Mouse (Mus musculus): Measurements from ENCODE around the gene Cxcl17.
"Not testable (repeated sequence)": the region's sequence is repeated elsewhere in the genome, so short reads cannot be mapped to it uniquely, and the experiment has no call there.

Cxcl17 gene

GRCm38 (mm10) chr7:25426380-25426779 is 13.7 kb upstream of the Cxcl17 start:
- DNase-seq (ENCODE audit: low spot score in 2 of 2) = not testable (repeated sequence)

GRCm38 (mm10) chr7:25424429-25424828 is 11.7 kb upstream of the Cxcl17 start:
- peak; percentile 54 to 60 for DNase-seq (ENCODE audit: low spot score in 2 of 2)

DNA sequence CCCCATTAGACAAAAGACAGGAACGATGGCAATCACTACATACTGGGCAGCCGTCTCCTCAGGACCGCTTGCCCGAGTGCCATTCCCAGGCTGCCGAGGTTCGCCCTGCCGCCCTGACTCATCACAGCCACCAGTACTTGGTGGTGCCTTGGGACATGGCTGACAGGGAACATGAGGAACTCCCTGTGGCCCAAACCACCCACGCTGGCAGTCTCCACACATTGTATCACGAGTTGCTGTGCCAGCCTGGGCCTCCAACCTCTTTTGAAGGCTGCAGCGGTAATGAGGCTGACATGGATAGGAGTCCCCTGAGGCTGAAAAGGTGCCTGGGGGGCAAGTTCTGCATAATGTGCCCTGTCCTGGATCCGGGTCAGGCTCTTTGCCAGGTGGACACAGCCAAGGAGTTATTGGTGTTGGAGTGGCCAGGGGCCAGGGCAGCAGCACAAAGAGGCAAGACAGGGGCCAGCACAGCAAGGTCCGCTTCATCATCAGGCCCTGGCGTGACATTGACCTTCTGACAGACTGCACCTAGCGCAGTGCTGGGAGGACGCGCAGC is 9.7 kb upstream of the Cxcl17 start:
- no peak for DNase-seq (ENCODE audit: low spot score in 2 of 2)

DNA sequence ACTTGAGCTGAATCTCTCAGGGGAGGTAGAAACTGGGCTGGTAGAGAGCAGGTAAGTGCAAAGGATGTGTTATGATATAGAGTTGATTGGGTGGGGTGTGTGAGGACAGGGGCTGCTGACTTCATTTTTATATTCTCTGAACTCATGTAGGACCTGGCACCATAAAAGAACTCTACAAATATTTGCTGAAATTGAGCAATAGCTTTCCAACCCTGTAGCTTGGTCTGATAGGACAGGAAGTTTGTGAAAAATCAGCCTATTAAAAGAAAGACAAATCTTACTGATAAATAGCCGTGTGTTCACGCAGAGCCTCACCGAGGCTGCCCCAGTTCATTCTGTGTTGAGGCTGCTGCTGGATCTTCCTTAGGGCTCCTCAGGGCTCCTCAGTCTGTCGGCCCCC is 7.3 kb upstream of the Cxcl17 start:
- DNase-seq (ENCODE audit: low spot score in 2 of 2) = no peak

DNA sequence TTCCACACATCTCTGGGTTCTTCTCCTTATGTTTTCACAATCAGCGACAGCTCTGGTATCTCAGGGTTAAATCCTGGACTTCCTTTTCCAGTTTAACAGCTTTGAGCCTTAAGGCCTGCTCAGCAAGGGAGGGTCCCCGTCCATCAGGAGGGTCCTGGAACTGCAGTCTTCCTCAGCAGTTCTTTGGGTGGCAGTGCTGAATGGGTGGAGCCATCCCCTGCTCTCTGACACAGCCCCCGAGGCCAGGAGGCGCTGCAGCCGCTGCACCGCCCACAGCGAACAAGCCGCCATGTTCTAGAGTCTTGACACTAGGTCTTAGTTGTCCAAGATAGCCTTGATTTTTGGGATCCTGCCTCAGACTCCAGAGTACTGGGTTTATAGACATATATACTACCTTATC is 6.8 kb upstream of the Cxcl17 start:
- DNase-seq (ENCODE audit: low spot score in 2 of 2) = no peak

DNA sequence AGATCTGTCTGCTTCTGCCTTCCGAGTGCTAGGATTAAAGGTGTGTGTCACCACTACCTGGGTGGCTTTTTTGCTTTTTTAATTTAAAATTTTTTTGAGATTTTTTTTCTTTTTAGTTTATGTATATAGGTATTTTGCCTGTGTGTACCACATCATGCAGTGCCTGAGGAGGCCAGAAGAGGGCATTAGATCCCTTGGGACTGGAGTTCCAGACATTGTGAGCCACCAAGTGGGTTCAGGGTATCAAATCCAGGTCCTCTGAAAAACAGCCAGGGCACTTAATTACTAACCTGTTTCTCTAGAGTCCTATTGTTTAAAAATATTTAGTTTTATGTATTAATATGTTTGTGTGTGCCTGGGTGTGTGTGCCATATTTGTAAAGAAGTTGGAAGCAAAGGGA is 4.9 kb upstream of the Cxcl17 start:
- no peak for DNase-seq (ENCODE audit: low spot score in 2 of 2)

GRCm38 (mm10) chr7:25411861-25412260 is 825 bp downstream of the Cxcl17 start:
- DNase-seq (ENCODE audit: low spot score in 2 of 2) = no peak

DNA sequence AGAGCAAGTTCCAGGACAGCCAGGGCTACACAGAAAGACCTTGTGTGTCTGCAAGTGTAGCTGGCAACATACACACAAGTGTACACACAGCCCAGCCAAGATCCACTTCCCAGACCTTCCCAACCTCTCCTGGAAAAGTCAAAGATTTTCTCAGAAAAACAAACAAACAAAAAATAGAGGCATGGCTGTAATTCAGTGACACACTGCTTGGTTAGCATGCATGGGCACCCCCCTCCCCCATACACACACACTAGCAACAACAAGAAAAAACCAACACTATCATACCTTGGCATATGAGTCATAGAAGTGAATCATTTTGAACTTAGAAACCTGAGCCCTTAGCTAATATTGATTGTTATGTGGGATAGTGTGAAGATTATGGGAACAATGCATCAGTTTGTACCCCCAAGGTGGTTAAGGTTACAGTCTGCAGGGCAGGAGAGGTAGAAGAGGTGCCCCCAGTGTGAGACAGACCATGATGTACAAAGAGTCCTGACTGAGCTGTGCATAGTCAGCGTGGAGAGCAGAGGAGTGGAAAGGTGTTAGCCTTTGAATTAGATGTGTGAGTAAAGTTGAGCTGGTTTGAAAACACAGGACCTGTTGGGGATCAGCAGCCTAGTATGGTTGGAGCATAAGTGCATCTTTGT is 1.6 kb downstream of the Cxcl17 start:
- no peak for DNase-seq (ENCODE audit: low spot score in 2 of 2)

GRCm38 (mm10) chr7:25409114-25409760 is 3.4 kb downstream of the Cxcl17 start:
- DNase-seq (ENCODE audit: low spot score in 2 of 2) = no peak

- DNase-seq (ENCODE audit: low spot score in 2 of 2) = no peak
These were observed 6.2 kb downstream of the Cxcl17 start for GRCm38 (mm10) chr7:25406468-25406867.

- no peak for DNase-seq (ENCODE audit: low spot score in 2 of 2)
These were observed 10.0 kb downstream of the Cxcl17 start for GRCm38 (mm10) chr7:25402671-25403101.

- DNase-seq (ENCODE audit: low spot score in 2 of 2) = no peak
These were observed 10.7 kb downstream of the Cxcl17 start for GRCm38 (mm10) chr7:25401986-25402385.

DNA sequence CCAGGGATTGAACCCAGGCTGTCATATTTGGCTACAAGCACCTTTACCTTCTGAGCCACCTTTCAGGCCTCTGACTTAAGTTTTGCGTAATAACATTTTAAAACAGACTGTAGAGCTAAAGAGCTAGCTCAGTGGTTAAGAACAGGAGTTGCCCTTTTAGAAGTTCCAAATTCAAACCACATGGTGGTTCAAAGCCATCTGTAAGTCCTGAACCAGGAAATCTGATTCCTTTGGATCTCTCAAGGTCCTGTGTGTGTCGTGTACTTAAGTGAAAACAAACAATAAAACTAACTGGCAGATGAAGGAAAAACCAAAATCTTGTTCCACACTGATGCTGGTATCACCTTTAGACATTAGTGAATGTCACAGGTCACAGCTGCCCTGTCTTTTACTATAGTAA is 11.1 kb downstream of the Cxcl17 start:
- DNase-seq (ENCODE audit: low spot score in 2 of 2) = no peak

DNA sequence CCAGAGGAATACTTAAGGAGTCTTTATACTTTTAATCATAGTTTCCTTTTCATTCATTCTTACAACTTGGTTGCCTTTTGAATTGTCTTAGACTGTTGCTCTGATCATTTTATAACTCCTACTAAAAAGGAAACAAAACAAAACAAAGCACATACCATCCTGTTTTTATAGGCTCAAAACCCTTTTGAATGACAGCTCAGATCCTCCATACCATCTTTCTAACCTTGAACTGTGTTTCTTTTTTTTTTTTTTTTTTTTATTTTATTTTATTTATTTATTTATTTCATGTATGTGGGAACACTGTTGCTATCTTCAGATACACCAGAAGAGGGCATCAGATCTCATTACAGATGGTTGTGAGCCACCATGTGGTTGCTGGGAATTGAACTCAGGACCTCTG is 13.7 kb downstream of the Cxcl17 start:
- DNase-seq (ENCODE audit: low spot score in 2 of 2) = not testable (repeated sequence)

DNA sequence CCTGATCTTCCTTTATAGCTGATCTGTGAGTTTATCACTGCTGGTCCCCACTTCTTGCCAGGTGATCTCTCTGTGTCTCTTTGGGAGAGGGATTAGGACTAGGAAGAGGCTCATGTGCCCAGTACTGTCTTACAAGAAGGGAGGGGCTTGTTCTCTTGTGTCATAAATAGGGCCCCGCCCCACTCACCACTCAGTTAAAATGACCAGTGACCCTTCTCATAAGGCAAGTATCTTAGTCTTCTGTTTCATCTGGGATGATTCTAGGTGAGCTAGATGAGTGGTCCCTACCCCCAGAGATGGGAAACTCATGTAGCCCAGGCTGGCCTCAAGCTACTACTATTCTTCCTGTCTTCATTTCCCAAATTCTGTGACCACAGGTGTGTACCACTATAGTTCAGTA is 14.1 kb downstream of the Cxcl17 start, which contains the start of gene Lipe:
Lipe (minus strand) TSS at position 101 of the 400 bp plus-strand sequence.
- no peak for DNase-seq (ENCODE audit: low spot score in 2 of 2)

DNA sequence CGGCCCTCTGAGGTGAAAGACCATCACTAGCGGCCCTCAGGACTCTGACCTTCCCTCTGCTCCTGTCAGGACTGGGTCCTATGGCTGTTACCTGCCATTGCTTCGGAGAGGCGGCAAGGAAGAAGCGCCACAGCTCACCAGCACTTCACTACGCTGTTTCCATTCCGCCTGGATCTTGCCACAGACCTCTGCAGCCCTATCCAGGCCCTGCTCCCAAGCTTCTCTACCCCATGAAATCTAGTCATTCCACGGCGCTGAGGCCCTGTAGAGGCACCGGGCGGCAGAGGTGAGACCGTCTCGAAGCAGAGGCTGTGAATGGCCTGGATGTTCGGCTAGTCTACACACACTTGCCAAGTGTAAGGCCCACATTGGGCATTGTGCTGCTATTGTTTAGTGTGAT is 16.1 kb downstream of the Cxcl17 start:
- DNase-seq (ENCODE audit: low spot score in 2 of 2) = no peak

GRCm38 (mm10) chr7:25395558-25396521 is 16.8 kb downstream of the Cxcl17 start:
- peak; percentile 94 to 95 for DNase-seq (ENCODE audit: low spot score in 2 of 2)

- DNase-seq (ENCODE audit: low spot score in 2 of 2) = no peak
These were observed 17.5 kb downstream of the Cxcl17 start for GRCm38 (mm10) chr7:25395186-25395557.

DNA sequence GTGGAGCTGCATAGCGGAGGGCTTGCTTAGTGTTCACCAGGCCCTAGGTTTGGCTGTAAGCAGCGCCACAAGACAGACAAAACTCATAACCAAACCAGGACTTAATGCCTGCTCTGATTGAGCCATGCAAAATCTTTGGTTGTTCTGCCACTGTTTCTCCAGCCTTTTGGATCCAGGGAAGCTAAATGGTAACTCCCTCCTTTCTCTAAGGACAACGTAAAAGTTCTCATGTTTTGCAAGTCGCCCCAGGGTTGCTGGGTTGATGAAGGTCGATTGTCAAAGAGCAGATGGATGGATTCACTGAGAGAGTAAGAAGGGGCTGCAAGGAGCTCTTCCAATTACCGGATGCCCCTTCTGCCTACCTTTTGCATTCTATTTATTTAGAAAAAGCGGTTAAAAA is 17.9 kb downstream of the Cxcl17 start:
- DNase-seq (ENCODE audit: low spot score in 2 of 2) = no peak

DNA sequence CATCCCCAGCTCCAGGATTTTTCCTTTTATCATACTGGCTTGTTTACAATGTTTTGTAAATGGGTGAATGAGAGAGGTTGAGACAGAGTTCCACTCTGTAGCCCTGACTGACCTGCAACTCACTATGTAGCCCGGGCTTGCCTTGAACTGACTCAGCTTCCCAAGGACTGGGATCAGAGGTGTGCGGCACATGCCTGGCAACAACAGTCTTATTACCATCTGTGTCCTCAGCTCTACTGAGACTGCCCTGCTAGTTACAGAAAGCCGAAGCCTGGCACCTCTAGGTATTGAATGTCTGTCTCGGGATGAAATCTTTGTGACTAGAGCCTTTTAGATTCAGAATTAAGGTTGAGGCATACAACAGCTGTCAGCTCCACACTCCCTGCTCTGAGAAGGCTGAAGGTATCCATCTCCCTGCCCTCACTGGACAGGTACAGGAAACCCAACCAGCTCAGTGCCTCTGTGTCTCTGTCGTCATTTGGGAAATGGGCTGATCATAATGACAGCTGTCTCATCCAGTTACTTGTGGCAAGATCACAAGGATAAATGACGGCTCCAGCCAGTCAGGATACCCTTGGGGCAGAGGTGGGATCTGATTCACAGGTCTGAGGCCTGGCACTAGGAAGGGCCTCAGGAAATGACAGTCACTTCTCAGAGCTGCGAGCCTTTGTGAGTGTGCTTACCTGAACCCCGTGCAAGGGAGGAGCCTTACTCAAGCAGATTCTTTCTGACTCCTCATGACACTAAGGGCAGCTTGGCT is 19.1 kb downstream of the Cxcl17 start:
- DNase-seq (ENCODE audit: low spot score in 2 of 2) = no peak

- no peak for DNase-seq (ENCODE audit: low spot score in 2 of 2)
These were observed 19.8 kb downstream of the Cxcl17 start for GRCm38 (mm10) chr7:25392851-25393250.
